Mouse (Mus musculus): ENCODE data around the gene Pmf1.

DNA sequence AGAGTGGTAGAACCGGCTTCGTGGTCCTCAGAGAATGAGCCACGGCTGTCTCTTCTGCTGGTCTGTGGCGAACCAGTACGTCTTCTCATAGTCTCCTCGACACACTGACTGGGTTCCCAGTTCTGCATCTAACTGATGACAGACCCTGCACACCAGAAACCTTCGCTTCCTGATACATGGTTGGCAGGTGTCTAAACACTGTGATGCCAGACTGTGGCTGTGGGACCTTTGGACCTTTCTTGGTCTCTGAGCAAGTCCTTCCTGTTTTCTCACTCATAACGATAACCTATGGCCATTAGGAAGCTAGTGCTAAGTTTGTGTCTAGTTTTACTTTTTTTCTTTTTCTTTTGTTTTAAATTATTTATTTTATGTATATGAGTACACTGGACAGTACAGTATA lies 38.3 kb upstream of the Pmf1 start:
- TF ChIP-seq CTCF (IDR thresholded peaks at IDR 0.05; ENCODE audit: low read depth) (no peak), EP300 (IDR thresholded peaks at IDR 0.05; ENCODE audit: low read depth) (no peak)
